Mouse (Mus musculus) heart, embryonic 14.5 days (tissue): Measurements from ENCODE around the gene Anapc5. TPM values are rescaled to one million over a fixed set of nuclear protein-coding genes. Genes with fewer than 3 reads are reported as not detected.

Source experiments
- ATAC-seq: fragments of 200-750 bp; cut with Nextera tagmentation; 2 replicates; pipeline ENCODE4 v1.8.0; 2017; ENCODE audit warnings: low read depth, moderate TSS enrichment; ENCODE audit not compliant: insufficient number of reproducible peaks, insufficient read depth, low FRiP score
- H3K27ac ChIP-seq, 2 experiments: fragments of 200-500 bp in 1 of 2; fragments of 300-500 bp in 1 of 2; sonication (generic) in 1 of 2; replicated peaks in 1 of 2; 2 replicates each; pipeline ENCODE4 v1.5.1; 2012 to 2014; ENCODE audit warnings: low read depth in 2 of 2, low read length in 2 of 2, control low read depth in 1 of 2, mild to moderate bottlenecking in 1 of 2, mixed read lengths in 1 of 2; ENCODE audit not compliant: control insufficient read depth in 1 of 2, insufficient read depth in 1 of 2
- H3K27me3 ChIP-seq: fragments of 300-500 bp; sonication (generic); 2 replicates; pipeline ENCODE4 v1.6.1; 2014; ENCODE audit warnings: mild to moderate bottlenecking, low read length, control low read depth; ENCODE audit not compliant: control insufficient read depth, insufficient read depth
- H3K36me3 ChIP-seq: fragments of 300-500 bp; sonication (generic); 2 replicates; pipeline ENCODE4 v1.6.1; 2014; ENCODE audit warnings: mild to moderate bottlenecking, control low read depth, low read length, mixed read lengths; ENCODE audit not compliant: control insufficient read depth, insufficient read depth
- H3K4me1 ChIP-seq, 2 experiments: fragments of 200-500 bp in 1 of 2; fragments of 300-500 bp in 1 of 2; sonication (generic) in 1 of 2; 2 replicates each; pipeline ENCODE4 v1.6.1; 2012 to 2014; ENCODE audit warnings: low read length in 2 of 2, control low read depth in 1 of 2, mixed read lengths in 1 of 2; ENCODE audit not compliant: control insufficient read depth in 2 of 2, insufficient read depth in 2 of 2
- H3K4me2 ChIP-seq: fragments of 300-500 bp; sonication (generic); 2 replicates; pipeline ENCODE4 v1.6.1; 2014; ENCODE audit warnings: mild to moderate bottlenecking, low read length
- H3K4me3 ChIP-seq, 2 experiments: fragments of 200-500 bp in 1 of 2; fragments of 300-500 bp in 1 of 2; sonication (generic) in 1 of 2; 2 replicates each; pipeline ENCODE4 v1.5.1; 2012 to 2014; ENCODE audit warnings: low read length in 2 of 2, mild to moderate bottlenecking in 2 of 2, control low read depth in 1 of 2, low read depth in 1 of 2, moderate library complexity in 1 of 2; ENCODE audit not compliant: control insufficient read depth in 1 of 2, insufficient read depth in 1 of 2
- H3K9ac ChIP-seq: fragments of 300-500 bp; sonication (generic); 2 replicates; pipeline ENCODE4 v1.6.1; 2014; ENCODE audit warnings: mild to moderate bottlenecking, low read length
- H3K9me3 ChIP-seq: fragments of 300-500 bp; sonication (generic); 2 replicates; pipeline ENCODE4 v1.6.1; 2016; ENCODE audit warnings: low read length, control low read depth; ENCODE audit not compliant: control insufficient read depth
- WGBS: fragments of 180-500 bp; shearing (Covaris S2); extraction: QIAGEN DNeasy Blood & Tissue Kit; methylation state at CpG from one replicate; pipeline ENCODE4 v1.1.7; 2014; 5-methylcytosine and 5-hydroxymethylcytosine counted together
- polyA plus RNA-seq: library from polyadenylated mRNA; unstranded; fragments of >200 nt; fragmentation: Nextera tagmentation; extraction: Ambion mirVana; gene quantifications from 2 replicates; pipeline ENCODE4 v1.2.1, GENCODE M21; 2014

Anapc5 gene
- polyA plus RNA-seq, 1 experiment from 2014 or later, result 327 TPM

- Histone ChIP-seq H3K27me3 (no peaks in the 10 kb centered on the region), H3K27ac (no peak overlapping the region), H3K4me1 (no peaks in the 10 kb centered on the region), H3K9me3 (no peaks in the 10 kb centered on the region), H3K4me2 (no peak overlapping the region), H3K36me3 (peaks cover 96% of the 10 kb centered on the region), H3K4me3 (no peak overlapping the region), H3K9ac (no peak overlapping the region)
- 66% methylated on average over 3 of the region's 3 CpGs for WGBS
- ATAC-seq, result no peak
These were observed 8.4 kb downstream of the Anapc5 start for GRCm38 (mm10) chr5:122812699-122813098.

GRCm38 (mm10) chr5:122811364-122812079 is 9.6 kb downstream of the Anapc5 start:
- no peaks in the 10 kb centered on the region for H3K4me1 ChIP-seq
- no peak for ATAC-seq
- no peak overlapping the region for H3K4me2 ChIP-seq
- no peak overlapping the region for H3K9ac ChIP-seq
- no peak overlapping the region for H3K4me3 ChIP-seq
- H3K27me3 ChIP-seq, result no peaks in the 10 kb centered on the region
- H3K27ac ChIP-seq, result no peak overlapping the region
- no peaks in the 10 kb centered on the region for H3K9me3 ChIP-seq
- peaks cover 96% of the 10 kb centered on the region for H3K36me3 ChIP-seq
- WGBS, result over 99% methylated on average over 9 of the region's 9 CpGs

- Histone ChIP-seq H3K27me3 (no peaks in the 10 kb centered on the region), H3K4me2 (no peak overlapping the region), H3K9me3 (no peaks in the 10 kb centered on the region), H3K27ac (no peak overlapping the region), H3K4me3 (no peak overlapping the region), H3K9ac (no peak overlapping the region), H3K4me1 (peaks cover 6 to 30% of the 10 kb centered on the region in 2 experiments), H3K36me3 (peaks cover 97% of the 10 kb centered on the region)
- ATAC-seq, result no peak
- 61% methylated on average over 3 of the region's 3 CpGs for WGBS
These were observed 15.6 kb downstream of the Anapc5 start for GRCm38 (mm10) chr5:122805503-122805902.

- ATAC-seq, result no peak
- no peaks in the 10 kb centered on the region for H3K9me3 ChIP-seq
- H3K9ac ChIP-seq, result no peak overlapping the region
- H3K4me2 ChIP-seq, result no peak overlapping the region
- H3K36me3 ChIP-seq, result peaks cover 97% of the 10 kb centered on the region
- peak overlapping the region; percentile 71 to 73 for H3K27ac ChIP-seq
- peaks cover 22 to 55% of the 10 kb centered on the region in 2 experiments for H3K4me1 ChIP-seq
- no peak overlapping the region for H3K4me3 ChIP-seq
- WGBS, result 54% methylated on average over 9 of the region's 9 CpGs
- no peaks in the 10 kb centered on the region for H3K27me3 ChIP-seq
These were observed 18.4 kb downstream of the Anapc5 start for GRCm38 (mm10) chr5:122802706-122803105.

GRCm38 (mm10) chr5:122801684-122802083 is 19.5 kb downstream of the Anapc5 start:
- 93% methylated on average over 8 of the region's 8 CpGs for WGBS
- H3K4me1 ChIP-seq, result peaks cover 22 to 55% of the 10 kb centered on the region in 2 experiments
- H3K4me2 ChIP-seq, result no peak overlapping the region
- H3K27me3 ChIP-seq, result no peaks in the 10 kb centered on the region
- no peaks in the 10 kb centered on the region for H3K9me3 ChIP-seq
- no peak overlapping the region for H3K9ac ChIP-seq
- H3K27ac ChIP-seq, result peak overlapping the region in 1 of 2 experiments; percentile 73; a peak in 2 of 4 replicates
- ATAC-seq, result no peak
- no peak overlapping the region for H3K4me3 ChIP-seq
- peaks cover 95% of the 10 kb centered on the region for H3K36me3 ChIP-seq

- Histone ChIP-seq H3K36me3 (peaks cover 95% of the 10 kb centered on the region), H3K4me2 (no peak overlapping the region), H3K27ac (peak overlapping the region; percentile 57 to 67), H3K9ac (no peak overlapping the region), H3K9me3 (no peaks in the 10 kb centered on the region), H3K4me3 (no peak overlapping the region), H3K4me1 (peaks cover 22 to 55% of the 10 kb centered on the region in 2 experiments), H3K27me3 (no peaks in the 10 kb centered on the region)
- peak; percentile 67; the same call in 1 of the 2 replicates for ATAC-seq
- 40% methylated on average over 13 of the region's 13 CpGs for WGBS
These were observed 20.7 kb downstream of the Anapc5 start for GRCm38 (mm10) chr5:122800345-122801010.

GRCm38 (mm10) chr5:122799379-122800344 is 21.5 kb downstream of the Anapc5 start:
- H3K27ac ChIP-seq, result peak overlapping the region; percentile 57 to 67
- no peaks in the 10 kb centered on the region for H3K27me3 ChIP-seq
- ATAC-seq, result no peak
- H3K36me3 ChIP-seq, result peaks cover 95% of the 10 kb centered on the region
- peaks cover 22 to 55% of the 10 kb centered on the region in 2 experiments for H3K4me1 ChIP-seq
- no peaks in the 10 kb centered on the region for H3K9me3 ChIP-seq
- 76% methylated on average over 17 of the region's 17 CpGs for WGBS
- H3K4me2 ChIP-seq, result no peak overlapping the region
- no peak overlapping the region for H3K4me3 ChIP-seq
- no peak overlapping the region for H3K9ac ChIP-seq
